Mouse (Mus musculus) forebrain, embryonic 15.5 days (tissue): ENCODE measurements around the gene Tec. TPM values are rescaled to one million over a fixed set of nuclear protein-coding genes. Genes with fewer than 3 reads are reported as not detected.

Source experiments
- ATAC-seq: fragments of 200-750 bp; cut with Nextera tagmentation; replicated peaks from 2 replicates; pipeline ENCODE4 v1.8.0; 2017; ENCODE audit warnings: mild to moderate bottlenecking, moderate TSS enrichment, moderate library complexity
- H3K27ac ChIP-seq: fragments of 300-500 bp; sonication (generic); replicated peaks from 2 replicates; pipeline ENCODE4 v1.5.1; 2015; ENCODE audit warnings: mild to moderate bottlenecking, inconsistent platforms
- H3K27me3 ChIP-seq: fragments of 300-500 bp; sonication (generic); 2 replicates; pipeline ENCODE4 v1.6.1; 2015; ENCODE audit warnings: inconsistent platforms
- H3K36me3 ChIP-seq: fragments of 300-500 bp; sonication (generic); 2 replicates; pipeline ENCODE4 v1.6.1; 2015; ENCODE audit warnings: mild to moderate bottlenecking, inconsistent platforms
- H3K4me1 ChIP-seq: fragments of 300-500 bp; sonication (generic); 2 replicates; pipeline ENCODE4 v1.6.1; 2015; ENCODE audit warnings: inconsistent platforms
- H3K4me2 ChIP-seq: fragments of 300-500 bp; sonication (generic); replicated peaks from 2 replicates; pipeline ENCODE4 v1.6.1; 2015; ENCODE audit warnings: mild to moderate bottlenecking, inconsistent platforms
- H3K4me3 ChIP-seq: fragments of 300-500 bp; sonication (generic); 2 replicates; pipeline ENCODE4 v1.5.1; 2015; ENCODE audit warnings: mild to moderate bottlenecking, inconsistent platforms
- H3K9ac ChIP-seq: fragments of 300-500 bp; sonication (generic); replicated peaks from 2 replicates; pipeline ENCODE4 v1.6.1; 2015; ENCODE audit warnings: mild to moderate bottlenecking, inconsistent platforms
- H3K9me3 ChIP-seq: fragments of 300-500 bp; sonication (generic); 2 replicates; pipeline ENCODE4 v1.6.1; 2016; ENCODE audit warnings: inconsistent platforms
- WGBS: fragments of 180-500 bp; shearing (Covaris S2); methylation state at CpG from one replicate; pipeline ENCODE4 v1.1.7; 2015; ENCODE audit warnings: mixed read lengths; 5-methylcytosine and 5-hydroxymethylcytosine counted together
- polyA plus RNA-seq: library from polyadenylated mRNA; unstranded; fragments of >200 nt; fragmentation: Nextera tagmentation; extraction: Ambion mirVana; gene quantifications from 2 replicates; pipeline ENCODE4 v1.2.1, GENCODE M21; 2015

The Tec gene
- polyA plus RNA-seq, 1 experiment from 2014 or later, result 3.5 TPM

DNA sequence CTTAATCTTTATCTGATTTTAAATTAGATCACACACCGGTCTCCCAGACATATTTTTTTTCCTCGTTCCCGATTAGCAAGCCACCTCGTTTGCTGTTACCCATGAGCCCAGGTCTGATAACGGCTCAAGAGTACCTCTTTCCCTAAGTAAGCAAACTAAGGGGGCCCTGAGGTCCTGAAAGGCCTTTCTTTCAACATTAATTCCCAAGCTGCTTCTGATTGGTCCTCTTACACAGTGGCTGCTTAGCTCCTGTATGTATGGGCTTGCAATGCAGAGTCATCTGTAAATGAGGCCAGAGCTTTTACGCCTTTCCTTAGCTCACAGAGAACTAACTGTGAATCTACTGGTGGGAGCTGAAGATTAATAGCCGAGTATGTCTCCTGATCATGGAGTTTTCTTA, 131.4 kb downstream of the Tec start:
- H3K9me3 ChIP-seq, result no peaks in the 10 kb centered on the region
- H3K9ac ChIP-seq, result no peak overlapping the region
- no peak for ATAC-seq
- no peak overlapping the region for H3K27ac ChIP-seq
- H3K27me3 ChIP-seq, result no peaks in the 10 kb centered on the region
- no peaks in the 10 kb centered on the region for H3K36me3 ChIP-seq
- no peak overlapping the region for H3K4me3 ChIP-seq
- no peaks in the 10 kb centered on the region; the same call in 1 of the 2 replicates for H3K4me1 ChIP-seq
- 58% methylated on average over 7 of the region's 7 CpGs for WGBS
- H3K4me2 ChIP-seq, result no peak overlapping the region

GRCm38 (mm10) chr5:72736437-72736836, 131.8 kb downstream of the Tec start:
- H3K9ac ChIP-seq, result no peak overlapping the region
- no peak overlapping the region for H3K4me3 ChIP-seq
- H3K27ac ChIP-seq, result no peak overlapping the region
- H3K27me3 ChIP-seq, result no peaks in the 10 kb centered on the region
- H3K9me3 ChIP-seq, result no peaks in the 10 kb centered on the region
- no peak overlapping the region for H3K4me2 ChIP-seq
- 75% methylated on average over 8 of the region's 8 CpGs for WGBS
- no peak for ATAC-seq
- no peaks in the 10 kb centered on the region for H3K36me3 ChIP-seq
- H3K4me1 ChIP-seq, result no peaks in the 10 kb centered on the region; the same call in 1 of the 2 replicates

DNA sequence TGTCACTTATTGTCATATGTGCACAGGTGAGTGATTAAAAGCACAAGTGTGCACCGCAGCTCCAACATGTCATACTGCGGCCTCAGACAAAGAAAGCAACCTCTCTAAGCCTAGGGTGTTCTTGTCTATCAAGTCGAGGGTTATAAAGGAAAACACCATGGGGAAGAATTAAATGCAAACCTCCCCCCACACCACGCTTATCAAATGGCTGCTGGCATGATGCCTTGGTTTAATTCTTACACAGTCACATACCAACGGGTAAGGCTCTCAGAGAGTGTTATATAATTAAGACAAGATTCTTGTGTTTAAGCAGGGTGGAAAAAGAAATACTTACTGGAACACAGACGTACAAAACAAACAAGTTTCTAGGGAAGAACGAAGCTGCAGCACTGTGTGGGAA, 132.5 kb downstream of the Tec start:
- ATAC-seq, result no peak

GRCm38 (mm10) chr5:72732885-72733284, 135.4 kb downstream of the Tec start:
- Histone ChIP-seq H3K4me3 (no peak overlapping the region), H3K9ac (no peak overlapping the region), H3K4me1 (no peaks in the 10 kb centered on the region; the same call in 1 of the 2 replicates), H3K36me3 (no peaks in the 10 kb centered on the region), H3K4me2 (no peak overlapping the region), H3K27ac (no peak overlapping the region), H3K9me3 (no peaks in the 10 kb centered on the region), H3K27me3 (no peaks in the 10 kb centered on the region)
- WGBS, result 84% methylated on average over 1 of the region's 1 CpGs
- ATAC-seq, result no peak

More for the DNA sequence above, 132.5 kb downstream of the Tec start:
- no peak overlapping the region for H3K9ac ChIP-seq
- no peaks in the 10 kb centered on the region for H3K27me3 ChIP-seq
- no peak overlapping the region for H3K4me3 ChIP-seq
- H3K4me2 ChIP-seq, result no peak overlapping the region
- H3K36me3 ChIP-seq, result no peaks in the 10 kb centered on the region
- no peaks in the 10 kb centered on the region for H3K9me3 ChIP-seq
- no peak overlapping the region for H3K27ac ChIP-seq
- H3K4me1 ChIP-seq, result no peaks in the 10 kb centered on the region; the same call in 1 of the 2 replicates
- WGBS, result 34% methylated on average over 7 of the region's 7 CpGs

GRCm38 (mm10) chr5:72725404-72725803, 142.9 kb downstream of the Tec start:
- H3K36me3 ChIP-seq, result no peaks in the 10 kb centered on the region
- H3K9me3 ChIP-seq, result no peaks in the 10 kb centered on the region
- no peaks in the 10 kb centered on the region for H3K27me3 ChIP-seq
- H3K4me3 ChIP-seq, result no peak overlapping the region
- H3K9ac ChIP-seq, result no peak overlapping the region
- no peak overlapping the region for H3K4me2 ChIP-seq
- WGBS, result 87% methylated on average over 3 of the region's 3 CpGs
- no peak overlapping the region for H3K27ac ChIP-seq
- no peaks in the 10 kb centered on the region for H3K4me1 ChIP-seq
- no peak for ATAC-seq

- ATAC-seq, result no peak
- H3K9ac ChIP-seq, result no peak overlapping the region
- H3K4me3 ChIP-seq, result no peak overlapping the region
- no peaks in the 10 kb centered on the region for H3K27me3 ChIP-seq
- H3K4me2 ChIP-seq, result no peak overlapping the region
- WGBS, result 87% methylated on average over 2 of the region's 2 CpGs
- H3K9me3 ChIP-seq, result no peaks in the 10 kb centered on the region
- H3K4me1 ChIP-seq, result no peaks in the 10 kb centered on the region
- no peaks in the 10 kb centered on the region for H3K36me3 ChIP-seq
- no peak overlapping the region for H3K27ac ChIP-seq
Observed at GRCm38 (mm10) chr5:72723429-72723828, 144.9 kb downstream of the Tec start.

DNA sequence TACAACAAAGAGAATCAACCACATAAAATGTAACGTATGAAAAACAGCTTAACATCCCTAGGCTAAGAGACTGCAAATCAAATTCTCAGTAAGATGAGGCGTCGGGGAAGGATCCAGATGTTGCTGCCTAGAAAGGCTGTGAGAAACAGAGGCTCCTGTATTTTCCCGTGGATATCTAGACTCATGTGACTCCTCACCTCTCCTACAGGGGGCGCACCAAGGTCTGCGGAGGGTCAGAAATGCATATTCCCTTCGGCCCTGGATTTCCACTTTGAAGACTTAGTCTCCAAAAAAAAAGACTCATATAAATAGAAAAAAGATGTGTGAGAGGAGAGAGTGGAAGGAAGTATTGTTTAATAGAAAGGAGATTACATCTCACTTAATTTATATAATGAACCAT, 147.7 kb downstream of the Tec start:
- H3K4me3 ChIP-seq, result no peak overlapping the region
- no peak for ATAC-seq
- H3K4me1 ChIP-seq, result no peaks in the 10 kb centered on the region
- no peak overlapping the region for H3K9ac ChIP-seq
- no peak overlapping the region for H3K4me2 ChIP-seq
- no peaks in the 10 kb centered on the region for H3K9me3 ChIP-seq
- no peaks in the 10 kb centered on the region for H3K36me3 ChIP-seq
- no peak overlapping the region for H3K27ac ChIP-seq
- WGBS, result 67% methylated on average over 7 of the region's 7 CpGs
- no peaks in the 10 kb centered on the region for H3K27me3 ChIP-seq

DNA sequence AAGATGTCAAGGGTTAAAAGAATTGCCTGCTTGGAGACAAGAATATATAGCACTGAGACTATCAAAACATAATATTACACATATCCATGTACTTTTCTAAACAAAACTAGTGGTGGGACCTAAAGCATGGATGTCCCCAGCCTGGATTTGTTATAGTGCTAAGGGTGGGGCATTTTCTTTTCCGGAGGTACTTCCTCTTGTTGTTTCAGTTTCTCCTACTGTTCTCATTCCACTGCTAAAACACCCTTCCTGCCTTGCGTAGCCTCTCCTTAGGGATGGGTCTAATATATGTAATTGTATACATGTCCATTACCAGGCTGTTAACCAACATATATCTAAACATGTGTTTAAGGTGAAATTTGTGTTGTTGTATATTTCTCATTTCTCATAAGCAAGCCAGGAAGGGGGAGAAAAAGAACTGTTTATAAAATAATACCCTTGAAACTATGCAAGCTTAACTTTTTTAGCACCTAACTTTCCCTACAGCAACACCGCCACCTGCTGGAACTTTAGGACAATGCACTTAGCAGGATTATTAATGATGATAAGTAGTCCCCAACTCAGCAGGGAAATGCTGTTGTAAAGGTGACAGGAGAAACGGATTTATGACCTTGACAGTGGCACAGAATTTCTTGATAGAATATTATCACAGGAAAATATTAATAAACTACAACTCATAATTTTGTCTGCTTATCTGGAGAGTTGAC, 157.6 kb downstream of the Tec start:
- Histone ChIP-seq H3K4me3 (no peak overlapping the region), H3K27ac (no peak overlapping the region), H3K4me1 (no peaks in the 10 kb centered on the region), H3K36me3 (no peaks in the 10 kb centered on the region), H3K4me2 (no peak overlapping the region), H3K9me3 (no peaks in the 10 kb centered on the region), H3K27me3 (no peaks in the 10 kb centered on the region), H3K9ac (no peak overlapping the region)
- no peak for ATAC-seq
- 35% methylated on average over 4 of the region's 4 CpGs for WGBS

GRCm38 (mm10) chr5:72709976-72710375, 158.3 kb downstream of the Tec start:
- 90% methylated on average over 9 of the region's 9 CpGs for WGBS
- H3K4me1 ChIP-seq, result no peaks in the 10 kb centered on the region
- no peaks in the 10 kb centered on the region for H3K36me3 ChIP-seq
- H3K27me3 ChIP-seq, result no peaks in the 10 kb centered on the region
- no peak for ATAC-seq
- no peak overlapping the region for H3K9ac ChIP-seq
- no peaks in the 10 kb centered on the region for H3K9me3 ChIP-seq
- H3K4me3 ChIP-seq, result no peak overlapping the region
- no peak overlapping the region for H3K27ac ChIP-seq
- no peak overlapping the region for H3K4me2 ChIP-seq

GRCm38 (mm10) chr5:72709451-72709850, 158.8 kb downstream of the Tec start:
- Histone ChIP-seq H3K27me3 (no peaks in the 10 kb centered on the region), H3K4me1 (no peaks in the 10 kb centered on the region), H3K9ac (no peak overlapping the region), H3K36me3 (no peaks in the 10 kb centered on the region), H3K27ac (no peak overlapping the region), H3K4me3 (no peak overlapping the region), H3K4me2 (no peak overlapping the region), H3K9me3 (no peaks in the 10 kb centered on the region)
- WGBS, result 92% methylated on average over 13 of the region's 13 CpGs
- no peak for ATAC-seq

DNA sequence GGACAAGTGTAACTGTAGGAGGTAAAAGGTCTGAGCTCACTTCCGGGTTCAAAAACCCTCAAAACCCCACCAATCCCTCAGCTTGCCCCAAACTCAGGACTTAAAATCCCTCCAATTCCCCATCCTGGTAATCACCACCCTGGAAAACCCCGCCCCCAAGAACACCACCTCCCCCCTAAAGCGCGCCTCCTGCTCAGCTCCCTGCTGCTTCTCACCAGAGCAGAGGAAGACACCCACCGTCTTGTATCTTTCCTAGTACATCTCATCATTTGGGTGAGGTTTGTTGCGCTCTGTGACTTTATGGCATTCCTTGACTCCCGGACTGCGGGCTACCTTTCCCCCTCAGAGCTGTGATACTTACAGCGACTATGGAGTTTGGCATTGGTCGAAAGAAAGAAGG, 161.6 kb downstream of the Tec start:
- no peaks in the 10 kb centered on the region for H3K9me3 ChIP-seq
- H3K36me3 ChIP-seq, result no peaks in the 10 kb centered on the region
- WGBS, result 73% methylated on average over 10 of the region's 10 CpGs
- no peak for ATAC-seq
- H3K27ac ChIP-seq, result no peak overlapping the region
- no peak overlapping the region for H3K4me2 ChIP-seq
- H3K4me3 ChIP-seq, result no peak overlapping the region
- no peak overlapping the region for H3K9ac ChIP-seq
- no peaks in the 10 kb centered on the region for H3K4me1 ChIP-seq
- no peaks in the 10 kb centered on the region for H3K27me3 ChIP-seq

- Histone ChIP-seq H3K4me2 (no peak overlapping the region), H3K9me3 (no peaks in the 10 kb centered on the region), H3K4me1 (no peaks in the 10 kb centered on the region), H3K9ac (no peak overlapping the region), H3K4me3 (no peak overlapping the region), H3K27me3 (no peaks in the 10 kb centered on the region), H3K27ac (no peak overlapping the region), H3K36me3 (no peaks in the 10 kb centered on the region)
- 51% methylated on average over 10 of the region's 10 CpGs for WGBS
- ATAC-seq, result no peak
Observed at GRCm38 (mm10) chr5:72706095-72706494, 162.2 kb downstream of the Tec start.
